Mouse (Mus musculus): Measurements from ENCODE around the gene Naip1. TPM values are rescaled to one million over a fixed set of nuclear protein-coding genes. Genes with fewer than 3 reads are reported as not detected.

Naip1 gene
- total RNA-seq, 1 experiment, result 0.04 TPM

DNA sequence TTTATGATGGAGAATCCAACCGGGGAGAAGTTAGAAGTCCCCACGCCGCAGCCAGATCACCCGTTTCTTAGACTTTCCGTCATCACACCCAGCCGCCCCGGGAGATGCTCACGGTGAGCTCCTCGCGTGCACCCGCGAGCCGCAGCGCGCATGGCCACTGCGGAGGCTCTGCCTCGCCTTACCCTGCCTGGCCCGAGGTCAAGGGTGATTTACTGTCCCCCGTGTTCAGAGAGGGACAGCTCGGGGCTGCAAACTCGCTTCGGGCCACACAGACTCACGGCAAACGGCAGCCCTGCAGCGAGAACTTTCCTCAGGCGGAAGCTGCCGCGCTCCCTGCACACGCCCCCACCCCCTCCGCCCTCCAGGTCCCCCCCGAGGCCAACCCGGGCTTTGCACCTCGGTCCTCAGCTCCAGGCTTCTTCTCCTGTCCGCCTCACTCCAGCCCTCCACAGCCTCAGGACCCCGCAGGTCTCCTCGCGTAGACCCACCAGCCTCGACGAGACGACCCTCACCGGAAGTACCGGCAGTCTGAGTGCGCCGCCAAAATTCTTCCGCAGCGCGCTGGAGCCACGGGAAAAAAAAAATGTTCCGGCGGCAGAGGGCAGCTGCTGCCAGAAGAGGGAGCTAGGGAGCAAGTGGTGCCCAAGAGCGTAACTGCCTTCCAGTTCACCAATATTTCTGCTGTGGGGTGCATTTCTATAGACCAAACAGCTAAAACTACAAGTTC is 39.6 kb upstream of the Naip1 start, which contains the start of gene Gtf2h2:
Gene Gtf2h2 (minus strand): TSS at position 519 of the 727 bp plus-strand sequence.
- DNase-seq (ENCODE audit: low read depth, low spot score), result peak; percentile 77
- in situ Hi-C loops (cut with MboI; ENCODE audit: low sequenced_read_pairs in 2 of 2, unreplicated experiment in 2 of 2), result no loop called here
- Histone ChIP-seq H3K4me1 (ENCODE audit: control insufficient read depth in 2 of 2, insufficient read depth in 2 of 2, low read length in 2 of 2, poor library complexity in 1 of 2) (peaks cover 0 to 3% of the 10 kb centered on the region in 2 experiments; a peak in 1 of 4 replicates), H3K9me3 (ENCODE audit: control insufficient read depth, insufficient read depth, low read depth, low read length) (no peaks in the 10 kb centered on the region), H3K36me3 (ENCODE audit: control insufficient read depth, insufficient read depth, low read length, poor library complexity, severe bottlenecking) (peaks cover 4% of the 10 kb centered on the region; the same call in 1 of the 2 replicates), H3K27ac (ENCODE audit: insufficient read depth, low read depth, low read length, poor library complexity, severe bottlenecking) (peak within 1 kb of the TSS; percentile 40), H3K4me3 (ENCODE audit: insufficient read depth in 1 of 2, low read depth in 1 of 2, low read length in 2 of 2, poor library complexity in 1 of 2, severe bottlenecking in 1 of 2) (peak within 1 kb of the TSS; percentile 96 to 99), H3K9ac (ENCODE audit: insufficient read depth, low read depth, low read length, poor library complexity, severe bottlenecking) (peak within 1 kb of the TSS; percentile 94)
- peak; percentile 75 for TF ChIP-seq HCFC1 (IDR thresholded peaks at IDR 0.05; ENCODE audit: borderline replicate concordance, insufficient read depth, low read length)
- TF ChIP-seq ZNF384 (IDR thresholded peaks at IDR 0.05; ENCODE audit: low read depth, low read length), result peak; percentile 98
- TF ChIP-seq CHD2 (IDR thresholded peaks at IDR 0.05; ENCODE audit: low read depth, low read length), result no peak
- 0 out of 2 replicates have a peak, but pooled peaks have one; percentile 47 for TF ChIP-seq MAFK (IDR thresholded peaks at IDR 0.05; ENCODE audit: insufficient read depth, low read depth, low read length)
- peak; percentile 45; the same call in 1 of the 2 replicates for TF ChIP-seq ZC3H11A (IDR thresholded peaks at IDR 0.05; ENCODE audit: borderline replicate concordance, low read depth, low read length)

- DNase-seq (ENCODE audit: low read depth, low spot score), result no peak
- H3K9me3 ChIP-seq (ENCODE audit: control insufficient read depth, insufficient read depth, low read depth, low read length), result no peaks in the 10 kb centered on the region
- H3K4me3 ChIP-seq (ENCODE audit: insufficient read depth in 1 of 2, low read depth in 1 of 2, low read length in 2 of 2, poor library complexity in 1 of 2, severe bottlenecking in 1 of 2), result peak overlapping the region; percentile 96 to 99
- in situ Hi-C loops (cut with MboI; ENCODE audit: low sequenced_read_pairs in 2 of 2, unreplicated experiment in 2 of 2), result no loop called here
- peaks cover 6% of the 10 kb centered on the region; the same call in 1 of the 2 replicates for H3K36me3 ChIP-seq (ENCODE audit: control insufficient read depth, insufficient read depth, low read length, poor library complexity, severe bottlenecking)
- peaks cover 0 to 3% of the 10 kb centered on the region in 2 experiments; a peak in 1 of 4 replicates for H3K4me1 ChIP-seq (ENCODE audit: control insufficient read depth in 2 of 2, insufficient read depth in 2 of 2, low read length in 2 of 2, poor library complexity in 1 of 2)
- TF ChIP-seq ZNF384 (IDR thresholded peaks at IDR 0.05; ENCODE audit: low read depth, low read length) (no peak), HCFC1 (IDR thresholded peaks at IDR 0.05; ENCODE audit: borderline replicate concordance, insufficient read depth, low read length) (no peak), ZC3H11A (IDR thresholded peaks at IDR 0.05; ENCODE audit: borderline replicate concordance, low read depth, low read length) (no peak), CHD2 (IDR thresholded peaks at IDR 0.05; ENCODE audit: low read depth, low read length) (no peak), MAFK (IDR thresholded peaks at IDR 0.05; ENCODE audit: insufficient read depth, low read depth, low read length) (no peak)
- H3K27ac ChIP-seq (ENCODE audit: insufficient read depth, low read depth, low read length, poor library complexity, severe bottlenecking), result no peak overlapping the region
- peak overlapping the region; percentile 94 for H3K9ac ChIP-seq (ENCODE audit: insufficient read depth, low read depth, low read length, poor library complexity, severe bottlenecking)
Measured at GRCm38 (mm10) chr13:100491623-100492022, 39.0 kb upstream of the Naip1 start.

- TF ChIP-seq ZC3H11A (IDR thresholded peaks at IDR 0.05; ENCODE audit: borderline replicate concordance, low read depth, low read length) (no peak), HCFC1 (IDR thresholded peaks at IDR 0.05; ENCODE audit: borderline replicate concordance, insufficient read depth, low read length) (no peak), ZNF384 (IDR thresholded peaks at IDR 0.05; ENCODE audit: low read depth, low read length) (no peak), CHD2 (IDR thresholded peaks at IDR 0.05; ENCODE audit: low read depth, low read length) (no peak), MAFK (IDR thresholded peaks at IDR 0.05; ENCODE audit: insufficient read depth, low read depth, low read length) (no peak)
- no peak overlapping the region for H3K27ac ChIP-seq (ENCODE audit: insufficient read depth, low read depth, low read length, poor library complexity, severe bottlenecking)
- in situ Hi-C loops (cut with MboI; ENCODE audit: low sequenced_read_pairs in 2 of 2, unreplicated experiment in 2 of 2), result no loop called here
- H3K4me1 ChIP-seq (ENCODE audit: control insufficient read depth in 2 of 2, insufficient read depth in 2 of 2, low read length in 2 of 2, poor library complexity in 1 of 2), result peaks cover 0 to 3% of the 10 kb centered on the region in 2 experiments; a peak in 1 of 4 replicates
- no peaks in the 10 kb centered on the region for H3K9me3 ChIP-seq (ENCODE audit: control insufficient read depth, insufficient read depth, low read depth, low read length)
- no peak overlapping the region for H3K4me3 ChIP-seq (ENCODE audit: insufficient read depth in 1 of 2, low read depth in 1 of 2, low read length in 2 of 2, poor library complexity in 1 of 2, severe bottlenecking in 1 of 2)
- H3K9ac ChIP-seq (ENCODE audit: insufficient read depth, low read depth, low read length, poor library complexity, severe bottlenecking), result no peak overlapping the region
- DNase-seq (ENCODE audit: low read depth, low spot score), result no peak
- peaks cover 7% of the 10 kb centered on the region; the same call in 1 of the 2 replicates for H3K36me3 ChIP-seq (ENCODE audit: control insufficient read depth, insufficient read depth, low read length, poor library complexity, severe bottlenecking)
Measured at GRCm38 (mm10) chr13:100490424-100490823, 37.8 kb upstream of the Naip1 start.

GRCm38 (mm10) chr13:100483610-100484009 is 30.9 kb upstream of the Naip1 start:
- DNase-seq (ENCODE audit: low read depth, low spot score), result no peak
- Histone ChIP-seq H3K36me3 (ENCODE audit: control insufficient read depth, insufficient read depth, low read length, poor library complexity, severe bottlenecking) (peaks cover 13% of the 10 kb centered on the region), H3K9ac (ENCODE audit: insufficient read depth, low read depth, low read length, poor library complexity, severe bottlenecking) (no peak overlapping the region)

More at GRCm38 (mm10) chr13:100483610-100484009, 30.9 kb upstream of the Naip1 start:
- in situ Hi-C loops (cut with MboI; ENCODE audit: low sequenced_read_pairs in 2 of 2, unreplicated experiment in 2 of 2), result no loop called here
- no peak overlapping the region for H3K4me3 ChIP-seq (ENCODE audit: insufficient read depth in 1 of 2, low read depth in 1 of 2, low read length in 2 of 2, poor library complexity in 1 of 2, severe bottlenecking in 1 of 2)
- H3K9me3 ChIP-seq (ENCODE audit: control insufficient read depth, insufficient read depth, low read depth, low read length), result no peaks in the 10 kb centered on the region
- TF ChIP-seq ZC3H11A (IDR thresholded peaks at IDR 0.05; ENCODE audit: borderline replicate concordance, low read depth, low read length), result no peak
- TF ChIP-seq MAFK (IDR thresholded peaks at IDR 0.05; ENCODE audit: insufficient read depth, low read depth, low read length), result no peak
- no peak for TF ChIP-seq ZNF384 (IDR thresholded peaks at IDR 0.05; ENCODE audit: low read depth, low read length)
- no peak for TF ChIP-seq CHD2 (IDR thresholded peaks at IDR 0.05; ENCODE audit: low read depth, low read length)
- TF ChIP-seq HCFC1 (IDR thresholded peaks at IDR 0.05; ENCODE audit: borderline replicate concordance, insufficient read depth, low read length), result no peak
- no peaks in the 10 kb centered on the region for H3K4me1 ChIP-seq (ENCODE audit: control insufficient read depth in 2 of 2, insufficient read depth in 2 of 2, low read length in 2 of 2, poor library complexity in 1 of 2)
- no peak overlapping the region for H3K27ac ChIP-seq (ENCODE audit: insufficient read depth, low read depth, low read length, poor library complexity, severe bottlenecking)

Measured in ES-E14 (cell line).